Mouse (Mus musculus) CH12.LX (cell line): Measurements from ENCODE around the gene Nppa. TPM values are rescaled to one million over a fixed set of nuclear protein-coding genes. Genes with fewer than 3 reads are reported as not detected.
A peak's percentile ranks its signal among the peaks of the same experiment; 100 is the strongest.

Experiments used
- DNase-seq: peaks from one replicate; pipeline ENCODE4 v3.0.0-alpha.2; 2013; ENCODE audit errors: extremely low read depth
- H3K27ac ChIP-seq: 2 replicates; pipeline ENCODE4 v1.5.1; 2012; ENCODE audit warnings: low read depth, mild to moderate bottlenecking, control low read depth, moderate library complexity; ENCODE audit not compliant: insufficient read depth
- H3K27me3 ChIP-seq: replicated peaks from 2 replicates; pipeline ENCODE3; 2012; ENCODE audit warnings: inconsistent platforms
- H3K36me3 ChIP-seq, 2 experiments: replicated peaks in 1 of 2; 2 replicates each; pipeline versions ENCODE3 to v1.6.1; 2012; ENCODE audit warnings: inconsistent platforms in 1 of 2, low read length in 1 of 2, mild to moderate bottlenecking in 1 of 2, mixed read lengths in 1 of 2, moderate library complexity in 1 of 2; ENCODE audit not compliant: control insufficient read depth in 1 of 2, insufficient read depth in 1 of 2
- H3K4me1 ChIP-seq, 2 experiments: 2 replicates each; pipeline ENCODE4 v1.6.1; 2012; ENCODE audit warnings: inconsistent platforms in 1 of 2, moderate library complexity in 1 of 2; ENCODE audit not compliant: insufficient read depth in 2 of 2, control insufficient read depth in 1 of 2
- H3K4me2 ChIP-seq: 2 replicates; pipeline ENCODE4 v1.6.1; 2012; ENCODE audit warnings: low read depth, mild to moderate bottlenecking, control low read depth; ENCODE audit not compliant: poor library complexity, insufficient read depth, severe bottlenecking
- H3K4me3 ChIP-seq, 3 experiments: fragments of 150-350 bp in 1 of 3; sonication (generic) in 1 of 3; replicated peaks in 1 of 3; 2 replicates each; pipeline versions ENCODE3 to v1.5.1; 2011 to 2012; ENCODE audit warnings: low read depth in 2 of 3, low read length in 2 of 3, mild to moderate bottlenecking in 2 of 3, moderate library complexity in 2 of 3, control low read depth in 1 of 3, improper control_type of control experiment in 1 of 3, inconsistent platforms in 1 of 3, mixed read lengths in 1 of 3; ENCODE audit not compliant: poor library complexity in 1 of 3
- H3K79me2 ChIP-seq: replicated peaks from 2 replicates; pipeline ENCODE4 v1.6.1; 2012; ENCODE audit warnings: mild to moderate bottlenecking, moderate library complexity; ENCODE audit not compliant: control insufficient read depth, poor library complexity, insufficient read depth, severe bottlenecking; ENCODE audit errors: extremely low read depth
- H3K9ac ChIP-seq: 2 replicates; pipeline ENCODE4 v1.6.1; 2012; ENCODE audit warnings: low read depth, mild to moderate bottlenecking, control low read depth, moderate library complexity; ENCODE audit not compliant: insufficient read depth
- H3K9me3 ChIP-seq: replicated peaks from 2 replicates; pipeline ENCODE3; 2012; ENCODE audit warnings: low read length, inconsistent platforms, mixed read lengths
- BHLHE40 ChIP-seq: IDR thresholded peaks from 2 replicates; pipeline ENCODE4 v1.6.1; 2011; ENCODE audit warnings: mild to moderate bottlenecking, low read depth, low read length, improper control_type of control experiment
- CHD1 ChIP-seq: IDR thresholded peaks from 2 replicates; pipeline ENCODE4 v1.6.1; 2012; ENCODE audit warnings: low read depth, low read length, improper control_type of control experiment, inconsistent platforms
- CHD2 ChIP-seq: IDR thresholded peaks from 2 replicates; pipeline ENCODE4 v1.6.1; 2011; ENCODE audit warnings: low read length, improper control_type of control experiment
- CTCF ChIP-seq, 2 experiments: IDR thresholded peaks in 1 of 2; conservative IDR thresholded peaks in 1 of 2; 2 replicates each; pipeline ENCODE4 v1.5.1; 2011 to 2012; ENCODE audit warnings: low read depth in 2 of 2, low read length in 2 of 2, improper control_type of control experiment in 1 of 2, inconsistent platforms in 1 of 2, mild to moderate bottlenecking in 1 of 2, moderate library complexity in 1 of 2
- E2F4 ChIP-seq: IDR thresholded peaks from 2 replicates; pipeline ENCODE4 v1.6.1; 2011; ENCODE audit warnings: low read depth, low read length, improper control_type of control experiment; ENCODE audit not compliant: insufficient replicate concordance
- ELF1 ChIP-seq: IDR thresholded peaks from 2 replicates; pipeline ENCODE4 v1.6.1; 2014; ENCODE audit warnings: low read depth, mild to moderate bottlenecking, inconsistent platforms, low read length, improper control_type of control experiment
- EP300 ChIP-seq: IDR thresholded peaks from 2 replicates; pipeline ENCODE4 v1.6.1; 2011; ENCODE audit warnings: low read length, improper control_type of control experiment
- ETS1 ChIP-seq: conservative IDR thresholded peaks from 2 replicates; pipeline ENCODE4 v1.6.1; 2012; ENCODE audit warnings: low read depth, mild to moderate bottlenecking, inconsistent platforms, low read length, improper control_type of control experiment, moderate library complexity
- GABPA ChIP-seq: IDR thresholded peaks from 2 replicates; pipeline ENCODE4 v1.6.1; 2012; ENCODE audit warnings: low read depth, low read length, improper control_type of control experiment, inconsistent platforms; ENCODE audit not compliant: insufficient replicate concordance
- HCFC1 ChIP-seq: IDR thresholded peaks from 2 replicates; pipeline ENCODE4 v1.6.1; 2012; ENCODE audit warnings: low read depth, mild to moderate bottlenecking, inconsistent platforms, low read length, improper control_type of control experiment
- IRF4 ChIP-seq: IDR thresholded peaks from 2 replicates; pipeline ENCODE4 v1.6.1; 2014; ENCODE audit warnings: low read depth, mild to moderate bottlenecking, inconsistent platforms, low read length, improper control_type of control experiment
- JUN ChIP-seq: IDR thresholded peaks from 2 replicates; pipeline ENCODE4 v1.6.1; 2011; ENCODE audit warnings: low read depth, mild to moderate bottlenecking, low read length, improper control_type of control experiment, moderate library complexity; ENCODE audit not compliant: insufficient read depth
- KAT2A ChIP-seq: IDR thresholded peaks from 2 replicates; pipeline ENCODE4 v1.6.1; 2012; ENCODE audit warnings: low read length, improper control_type of control experiment, inconsistent platforms; ENCODE audit not compliant: insufficient replicate concordance
- MAX ChIP-seq: IDR thresholded peaks from 2 replicates; pipeline ENCODE4 v1.6.1; 2011; ENCODE audit warnings: low read length, improper control_type of control experiment
- MAZ ChIP-seq: IDR thresholded peaks from 2 replicates; pipeline ENCODE4 v1.6.1; 2012; ENCODE audit warnings: low read depth, mild to moderate bottlenecking, inconsistent platforms, low read length, improper control_type of control experiment, moderate library complexity
- MEF2A ChIP-seq: IDR thresholded peaks from 2 replicates; pipeline ENCODE4 v1.6.1; 2014; ENCODE audit warnings: low read depth, mild to moderate bottlenecking, inconsistent platforms, low read length, improper control_type of control experiment, borderline replicate concordance
- MXI1 ChIP-seq: IDR thresholded peaks from 2 replicates; pipeline ENCODE4 v1.6.1; 2011; ENCODE audit warnings: mild to moderate bottlenecking, low read depth, low read length, improper control_type of control experiment
- MYC ChIP-seq: IDR thresholded peaks from 2 replicates; pipeline ENCODE4 v1.6.1; 2011; ENCODE audit warnings: low read depth, mild to moderate bottlenecking, improper control_type of control experiment, low read length
- PAX5 ChIP-seq: IDR thresholded peaks from 2 replicates; pipeline ENCODE4 v1.6.1; 2012; ENCODE audit warnings: low read length, inconsistent platforms, mixed read lengths
- POLR2A ChIP-seq: IDR thresholded peaks from 2 replicates; pipeline ENCODE4 v1.6.1; 2011; ENCODE audit warnings: low read depth, mild to moderate bottlenecking, improper control_type of control experiment, low read length
- POLR2AphosphoS2 ChIP-seq: IDR thresholded peaks from 2 replicates; pipeline ENCODE4 v1.6.1; 2011; ENCODE audit warnings: low read depth, low read length, improper control_type of control experiment
- RCOR1 ChIP-seq: conservative IDR thresholded peaks from 2 replicates; pipeline ENCODE4 v1.6.1; 2012; ENCODE audit warnings: low read depth, mild to moderate bottlenecking, inconsistent platforms, low read length, improper control_type of control experiment
- SIN3A ChIP-seq: IDR thresholded peaks from 2 replicates; pipeline ENCODE4 v1.6.1; 2012; ENCODE audit warnings: low read length, improper control_type of control experiment, inconsistent platforms
- SMC3 ChIP-seq: IDR thresholded peaks from 2 replicates; pipeline ENCODE4 v1.6.1; 2011; ENCODE audit warnings: low read depth, low read length, improper control_type of control experiment
- TBP ChIP-seq: conservative IDR thresholded peaks from 2 replicates; pipeline ENCODE4 v1.6.1; 2011; ENCODE audit warnings: low read depth, low read length, improper control_type of control experiment
- TCF12 ChIP-seq: IDR thresholded peaks from 2 replicates; pipeline ENCODE4 v1.6.1; 2014; ENCODE audit warnings: low read depth, mild to moderate bottlenecking, inconsistent platforms, low read length, improper control_type of control experiment
- UBTF ChIP-seq: IDR thresholded peaks from 2 replicates; pipeline ENCODE4 v1.6.1; 2012; ENCODE audit warnings: low read depth, mild to moderate bottlenecking, inconsistent platforms, low read length, improper control_type of control experiment, moderate library complexity
- USF1 ChIP-seq: IDR thresholded peaks from 2 replicates; pipeline ENCODE4 v1.6.1; 2014; ENCODE audit warnings: low read depth, mild to moderate bottlenecking, inconsistent platforms, low read length, improper control_type of control experiment
- ZKSCAN1 ChIP-seq: IDR thresholded peaks from 2 replicates; pipeline ENCODE4 v1.6.1; 2012; ENCODE audit warnings: low read depth, inconsistent platforms, low read length, improper control_type of control experiment, borderline replicate concordance
- dilution Hi-C: fragments of 300-500 bp; cut with MboI; formaldehyde crosslinking; loops from 2 replicates; pipeline ENCODE4 v1.14.3; 2020; ENCODE audit warnings: low sequenced_read_pairs; ENCODE audit not compliant: extremely low pct_unique_long_range_greater_than_20kb, extremely low pct_ligation_motif_present
- in situ Hi-C: fragments of 300-500 bp; cut with MboI; formaldehyde crosslinking; loops from 3 replicates; pipeline ENCODE4 v1.14.3; 2019; ENCODE audit warnings: low sequenced_read_pairs, low pct_ligation_motif_present, low pct_unique_long_range_greater_than_20kb, mixed read lengths
- polyA plus RNA-seq: library from polyadenylated mRNA; unstranded; fragments of >175 nt; gene quantifications from 2 replicates; pipeline ENCODE4 v1.2.1, GENCODE M21; 2012; ENCODE audit warnings: low read depth; ENCODE audit not compliant: insufficient read length
- total RNA-seq, 2 experiments: library from RNA; depleted of rRNA; stranded (reverse); fragments of 300-350 nt in 1 of 2; fragments of >200 nt in 1 of 2; gene quantifications; 2 replicates each; pipeline ENCODE4 v1.2.3; 2012 to 2014

Nppa gene
- total and polyA plus RNA-seq, 3 experiments, result not detected

DNA sequence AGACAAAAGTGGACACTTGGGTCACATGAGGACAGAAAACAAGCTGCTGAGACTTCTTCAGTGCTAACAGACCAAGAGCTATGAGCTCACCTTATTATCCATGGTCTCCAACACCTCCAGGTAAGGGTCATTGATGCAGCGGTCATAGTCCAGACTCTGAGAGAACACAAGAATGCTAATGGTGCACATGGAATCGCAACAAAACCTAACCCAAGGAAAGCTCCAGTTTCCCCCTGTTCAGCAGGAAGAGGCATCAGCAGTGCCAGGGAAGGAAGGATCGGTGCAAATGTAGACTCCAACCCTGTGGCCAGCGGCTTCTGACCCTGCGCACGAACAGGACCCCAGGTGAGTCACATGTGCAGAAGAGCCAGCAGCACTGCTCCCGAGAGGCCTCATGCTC lies 28.8 kb downstream of the Nppa start:
- TF ChIP-seq TCF12 (no peak), POLR2AphosphoS2 (no peak), MXI1 (no peak), KAT2A (no peak), CTCF (conservative IDR thresholded peaks at IDR 0.05 in 1 of 2, IDR thresholded peaks at IDR 0.05 in 1 of 2; ENCODE audit: low read depth in 2 of 2, low read length in 2 of 2) (no peak), BHLHE40 (no peak), MAZ (no peak), SIN3A (no peak), MAX (no peak), CHD2 (no peak), E2F4 (no peak), USF1 (no peak), JUN (no peak), MEF2A (no peak), HCFC1 (no peak), POLR2A (no peak), SMC3 (no peak), MYC (no peak), GABPA (no peak), ZKSCAN1 (no peak)
- DNase-seq, result no peak
- Histone ChIP-seq H3K4me3 (no peak overlapping the region), H3K79me2 (peaks cover 5% of the 10 kb centered on the region; the same call in 1 of the 2 replicates), H3K36me3 (peaks cover 45 to 65% of the 10 kb centered on the region in 2 experiments), H3K4me1 (peaks cover 8 to 38% of the 10 kb centered on the region in 2 experiments), H3K9me3 (no peaks in the 10 kb centered on the region), H3K27me3 (no peaks in the 10 kb centered on the region), H3K27ac (no peak overlapping the region), H3K9ac (no peak overlapping the region), H3K4me2 (no peak overlapping the region)
- in situ Hi-C loops (no loop called here), dilution Hi-C loops (no loop called here)

DNA sequence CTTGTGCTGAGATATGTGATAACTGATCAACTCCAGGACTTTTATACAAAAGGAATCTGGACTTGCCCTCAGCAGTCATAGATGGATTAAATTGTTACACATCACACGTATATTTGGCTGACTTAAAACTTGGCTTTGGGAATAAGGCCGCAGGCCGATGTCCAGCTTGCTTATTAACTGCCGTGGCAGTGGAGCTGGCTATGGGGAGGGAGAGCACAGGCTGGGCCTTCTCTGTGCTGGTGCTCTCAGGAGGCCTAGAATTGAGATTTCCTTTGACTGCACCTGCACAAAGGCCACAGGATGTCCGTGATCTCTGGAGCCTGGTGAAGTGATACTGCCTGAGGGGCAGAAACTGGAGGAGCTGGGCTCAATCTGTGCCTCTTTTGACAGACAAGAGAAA lies 30.0 kb downstream of the Nppa start:
- no peaks in the 10 kb centered on the region for H3K9me3 ChIP-seq
- peak; percentile 22 for DNase-seq
- H3K79me2 ChIP-seq, result peaks cover 5% of the 10 kb centered on the region; the same call in 1 of the 2 replicates
- TF ChIP-seq CHD1, result no peak
- TF ChIP-seq TCF12, result 0 out of 2 replicates have a peak, but pooled peaks have one; percentile 18
- TF ChIP-seq SMC3, result no peak
- TF ChIP-seq ETS1, result no peak
- no peak for TF ChIP-seq TBP
- no peak for TF ChIP-seq IRF4
- no peak for TF ChIP-seq JUN
- no peak for TF ChIP-seq MAX
- TF ChIP-seq ELF1, result no peak
- TF ChIP-seq MAZ, result no peak
- no peak for TF ChIP-seq UBTF
- TF ChIP-seq POLR2AphosphoS2, result no peak
- TF ChIP-seq PAX5, result no peak
- TF ChIP-seq BHLHE40, result 0 out of 2 replicates have a peak, but pooled peaks have one; percentile 26
- 0 out of 2 replicates have a peak, but pooled peaks have one; percentile 30 for TF ChIP-seq EP300
- TF ChIP-seq SIN3A, result no peak
- no peak for TF ChIP-seq USF1
- TF ChIP-seq POLR2A, result no peak
- no peak for TF ChIP-seq CTCF (conservative IDR thresholded peaks at IDR 0.05 in 1 of 2, IDR thresholded peaks at IDR 0.05 in 1 of 2; ENCODE audit: low read depth in 2 of 2, low read length in 2 of 2)
- no peak for TF ChIP-seq RCOR1
- TF ChIP-seq KAT2A, result no peak
- no peak overlapping the region for H3K4me2 ChIP-seq
- H3K27ac ChIP-seq, result no peak overlapping the region
- H3K27me3 ChIP-seq, result no peaks in the 10 kb centered on the region
- H3K4me1 ChIP-seq, result peaks cover 8 to 47% of the 10 kb centered on the region in 2 experiments
- peaks cover 34 to 61% of the 10 kb centered on the region in 2 experiments for H3K36me3 ChIP-seq
- in situ Hi-C loops, result no loop called here
- no peak overlapping the region for H3K4me3 ChIP-seq
- dilution Hi-C loops, result no loop called here
- H3K9ac ChIP-seq, result no peak overlapping the region
